Mouse (Mus musculus) hindbrain, embryonic 13.5 days (tissue): ENCODE measurements around the gene Nr4a3. TPM values are rescaled to one million over a fixed set of nuclear protein-coding genes. Genes with fewer than 3 reads are reported as not detected.

ENCODE experiments used
- ATAC-seq: fragments of 200-750 bp; cut with Nextera tagmentation; 2 replicates; pipeline ENCODE4 v1.8.0; 2017; ENCODE audit warnings: moderate TSS enrichment; ENCODE audit not compliant: low FRiP score
- H3K27ac ChIP-seq: fragments of 300-500 bp; sonication (generic); 2 replicates; pipeline ENCODE4 v1.5.1; 2015; ENCODE audit warnings: inconsistent platforms, mild to moderate bottlenecking, moderate library complexity
- H3K27me3 ChIP-seq: fragments of 300-500 bp; sonication (generic); 2 replicates; pipeline ENCODE4 v1.6.1; 2015; ENCODE audit warnings: mild to moderate bottlenecking, inconsistent platforms
- H3K36me3 ChIP-seq: fragments of 300-500 bp; sonication (generic); 2 replicates; pipeline ENCODE4 v1.6.1; 2015; ENCODE audit warnings: mild to moderate bottlenecking, inconsistent platforms
- H3K4me1 ChIP-seq: fragments of 300-500 bp; sonication (generic); replicated peaks from 2 replicates; pipeline ENCODE4 v1.6.1; 2015; ENCODE audit warnings: inconsistent platforms
- H3K4me2 ChIP-seq: fragments of 300-500 bp; sonication (generic); 2 replicates; pipeline ENCODE4 v1.6.1; 2015; ENCODE audit warnings: inconsistent platforms, mild to moderate bottlenecking, moderate library complexity
- H3K4me3 ChIP-seq: fragments of 300-500 bp; sonication (generic); 2 replicates; pipeline ENCODE4 v1.5.1; 2015; ENCODE audit warnings: mild to moderate bottlenecking, inconsistent platforms
- H3K9ac ChIP-seq: fragments of 300-500 bp; sonication (generic); 2 replicates; pipeline ENCODE4 v1.6.1; 2015; ENCODE audit warnings: mild to moderate bottlenecking, inconsistent platforms
- H3K9me3 ChIP-seq: fragments of 300-500 bp; sonication (generic); 2 replicates; pipeline ENCODE4 v1.6.1; 2016; ENCODE audit warnings: inconsistent platforms
- WGBS: fragments of 180-500 bp; shearing (Covaris S2); methylation state at CpG from one replicate; pipeline ENCODE4 v1.1.7; 2015; 5-methylcytosine and 5-hydroxymethylcytosine counted together
- polyA plus RNA-seq: library from polyadenylated mRNA; unstranded; fragments of >200 nt; fragmentation: Nextera tagmentation; extraction: Ambion mirVana; gene quantifications from 2 replicates; pipeline ENCODE4 v1.2.1, GENCODE M21; 2015

The Nr4a3 gene
- polyA plus RNA-seq, 1 experiment from 2014 or later: 2.4 TPM

DNA sequence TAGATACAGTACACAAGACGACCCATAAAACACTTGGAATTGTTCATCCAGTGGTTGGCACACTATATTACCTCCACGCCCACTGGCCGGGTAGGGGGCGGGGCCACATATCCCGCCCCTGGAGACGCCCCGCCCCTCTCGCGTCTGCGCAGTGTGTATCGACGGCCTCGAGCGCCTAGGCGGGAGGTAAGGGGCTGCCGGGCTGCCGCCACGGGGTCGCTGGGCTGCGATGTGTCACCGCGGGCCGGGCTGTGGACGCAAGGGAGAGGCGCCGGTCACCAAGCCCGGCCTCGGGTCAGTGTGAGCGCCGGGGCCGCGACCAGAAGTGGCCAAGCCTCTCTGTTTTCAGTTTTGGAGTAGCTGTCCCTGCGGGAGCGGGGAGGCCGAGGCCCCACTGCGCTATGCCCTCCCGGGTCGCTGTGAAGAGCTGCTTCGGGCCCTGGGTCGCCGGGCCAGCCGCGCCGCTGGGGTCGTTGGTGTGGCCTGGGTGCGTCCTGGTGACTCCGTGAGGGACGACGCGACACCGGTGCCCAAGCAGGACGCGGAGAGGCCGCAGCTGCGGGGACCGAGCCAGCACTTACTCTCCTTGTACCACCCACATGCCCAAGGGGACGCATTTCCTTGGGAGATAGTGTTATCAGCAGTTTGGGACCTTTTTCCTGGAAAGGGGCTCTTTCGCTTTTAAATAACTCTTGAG is 80.0 kb downstream of the Nr4a3 start, which contains the start of gene Stx17:
Stx17 (plus strand) TSS at position 143 of the 697 bp plus-strand sequence.
- Histone ChIP-seq H3K4me2 (peak within 1 kb of the TSS; percentile 83), H3K9ac (peak within 1 kb of the TSS; percentile 89), H3K27ac (no peak within 1 kb of the TSS), H3K36me3 (no peaks in the 10 kb centered on the region), H3K4me3 (peak within 1 kb of the TSS; percentile 80), H3K27me3 (0 out of 2 replicates have a peak, but pooled peaks cover 5% of the 10 kb centered on the region), H3K4me1 (peaks cover 10% of the 10 kb centered on the region), H3K9me3 (no peaks in the 10 kb centered on the region)
- peak; percentile 99 for ATAC-seq
- WGBS: under 1% methylated on average over 55 of the region's 58 CpGs

DNA sequence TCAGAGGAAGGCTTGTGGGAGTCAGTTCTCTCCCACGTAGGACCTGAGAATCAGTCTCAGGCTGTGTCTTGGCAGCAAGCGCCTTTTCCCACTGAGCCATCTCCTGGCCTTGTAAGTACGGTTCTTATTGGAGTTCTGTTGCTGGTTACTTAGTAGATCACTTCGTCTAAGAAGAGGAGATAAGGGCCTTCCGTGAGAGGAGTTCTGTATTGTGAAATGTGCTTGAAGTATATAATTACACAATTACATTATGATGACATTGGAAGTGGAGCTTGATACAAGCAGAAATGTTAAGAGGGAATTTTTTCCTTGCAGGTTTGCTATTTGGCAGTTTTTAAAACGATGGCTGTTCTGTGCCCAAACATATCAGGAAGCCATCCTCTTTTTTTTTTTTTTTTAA is 85.4 kb downstream of the Nr4a3 start:
- no peaks in the 10 kb centered on the region for H3K9me3 ChIP-seq
- H3K9ac ChIP-seq: no peak overlapping the region
- H3K4me3 ChIP-seq: no peak overlapping the region
- H3K27me3 ChIP-seq: no peaks in the 10 kb centered on the region
- no peak for ATAC-seq
- no peak overlapping the region for H3K27ac ChIP-seq
- H3K4me2 ChIP-seq: no peak overlapping the region
- peaks cover under 1% of the 10 kb centered on the region; the same call in 1 of the 2 replicates for H3K4me1 ChIP-seq
- WGBS: 90% methylated on average over 6 of the region's 6 CpGs
- peaks cover 10% of the 10 kb centered on the region for H3K36me3 ChIP-seq

- H3K27me3 ChIP-seq: no peaks in the 10 kb centered on the region
- no peak for ATAC-seq
- no peak overlapping the region for H3K4me2 ChIP-seq
- H3K4me3 ChIP-seq: no peak overlapping the region
- no peaks in the 10 kb centered on the region for H3K9me3 ChIP-seq
- no peak overlapping the region for H3K27ac ChIP-seq
- H3K36me3 ChIP-seq: peaks cover 10% of the 10 kb centered on the region
- H3K4me1 ChIP-seq: no peaks in the 10 kb centered on the region
- H3K9ac ChIP-seq: no peak overlapping the region
- WGBS: 96% methylated on average over 9 of the region's 9 CpGs
These were observed 86.7 kb downstream of the Nr4a3 start for GRCm38 (mm10) chr4:48131606-48132005.

GRCm38 (mm10) chr4:48132721-48133120 is 87.8 kb downstream of the Nr4a3 start:
- H3K9me3 ChIP-seq: no peaks in the 10 kb centered on the region
- no peak overlapping the region for H3K4me2 ChIP-seq
- H3K4me3 ChIP-seq: no peak overlapping the region
- H3K4me1 ChIP-seq: no peaks in the 10 kb centered on the region
- WGBS: 89% methylated on average over 3 of the region's 3 CpGs
- no peak overlapping the region for H3K9ac ChIP-seq
- H3K27ac ChIP-seq: no peak overlapping the region
- no peak for ATAC-seq
- H3K36me3 ChIP-seq: peaks cover 10% of the 10 kb centered on the region
- no peaks in the 10 kb centered on the region for H3K27me3 ChIP-seq

Other genes with a start within 250 kb of the Nr4a3 start
- 23.3 and 23.9 TPM in 2 replicates for gene Stx17, start 79.8 kb downstream of the Nr4a3 start, polyA plus RNA-seq
- gene Erp44, start 234.4 kb downstream of the Nr4a3 start, polyA plus RNA-seq: 66.1 and 66.3 TPM in 2 replicates
- 6.8 and 8.6 TPM in 2 replicates for gene Invs, start 234.6 kb downstream of the Nr4a3 start, polyA plus RNA-seq